Comparison of ENCODE assay signal across 8 mouse cellular contexts in the genomic region with DNA sequence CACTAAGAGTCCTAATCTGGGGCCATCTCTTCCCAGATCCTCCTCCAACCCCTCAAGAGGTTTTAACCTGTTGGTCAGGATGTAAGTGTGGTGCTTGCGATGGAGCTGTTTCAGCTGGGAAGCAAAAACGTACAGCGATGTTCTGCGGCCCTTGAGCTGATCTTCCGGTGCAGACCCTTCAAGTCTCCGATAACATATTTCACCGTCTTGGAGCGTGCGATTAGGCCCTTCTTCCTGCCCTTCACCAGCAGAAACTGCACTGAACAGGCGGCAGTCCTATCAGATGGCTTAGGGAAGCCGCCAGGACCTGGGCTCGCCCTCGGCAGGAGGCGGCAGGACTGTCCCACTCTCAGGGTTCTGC.
DNase-seq lines count a peak whose midpoint lies in the region; ATAC-seq and TF ChIP-seq lines count a peak whose summit lies in the region.

No protein-coding gene starts in this region.

- peaks cover 5% of the 10 kb centered on the region for H3K36me3 ChIP-seq in embryonic facial prominence, embryonic 10.5 days (replicated peaks)
- H3K36me3 ChIP-seq in intestine, embryonic 14.5 days (ENCODE audit: control insufficient read depth, insufficient read depth, low read length): peaks cover 3% of the 10 kb centered on the region; the same call in 1 of the 2 replicates
- H3K36me3 ChIP-seq in neural tube, embryonic 13.5 days: no peaks in the 10 kb centered on the region

- H3K27ac ChIP-seq in layer of hippocampus, adult 2 months: peak overlapping the region; percentile 99
- H3K27ac ChIP-seq in embryonic facial prominence, embryonic 10.5 days (replicated peaks): peak overlapping the region; percentile 94
- H3K27ac ChIP-seq in intestine, embryonic 14.5 days (ENCODE audit: low read depth): peak overlapping the region; percentile 89
- H3K27ac ChIP-seq in neural tube, embryonic 13.5 days (replicated peaks): peak overlapping the region; percentile 98

- peaks cover 58% of the 10 kb centered on the region for H3K4me1 ChIP-seq in embryonic facial prominence, embryonic 10.5 days
- H3K4me1 ChIP-seq in intestine, embryonic 14.5 days (replicated peaks; ENCODE audit: control insufficient read depth, insufficient read depth, low read length): peaks cover 22% of the 10 kb centered on the region
- H3K4me1 ChIP-seq in neural tube, embryonic 13.5 days (replicated peaks): peaks cover 28% of the 10 kb centered on the region

- H3K4me2 ChIP-seq in intestine, embryonic 14.5 days (ENCODE audit: low read length): peak overlapping the region; percentile 92
- peak overlapping the region; percentile 79 for H3K4me2 ChIP-seq in neural tube, embryonic 13.5 days

- peak overlapping the region; percentile 55 for H3K4me3 ChIP-seq in layer of hippocampus, adult 2 months
- peak overlapping the region; percentile 71 for H3K4me3 ChIP-seq in embryonic facial prominence, embryonic 10.5 days
- peak overlapping the region; percentile 62 for H3K4me3 ChIP-seq in intestine, embryonic 14.5 days (ENCODE audit: low read depth, low read length)
- H3K4me3 ChIP-seq in neural tube, embryonic 13.5 days: peak overlapping the region; percentile 66

- peak overlapping the region; percentile 64 for H3K9ac ChIP-seq in intestine, embryonic 14.5 days (ENCODE audit: low read length)
- H3K9ac ChIP-seq in neural tube, embryonic 13.5 days: peak overlapping the region; percentile 88

- H3K9me3 ChIP-seq in embryonic facial prominence, embryonic 10.5 days: no peaks in the 10 kb centered on the region
- no peaks in the 10 kb centered on the region for H3K9me3 ChIP-seq in intestine, embryonic 14.5 days (ENCODE audit: control insufficient read depth, low read length)
- no peaks in the 10 kb centered on the region for H3K9me3 ChIP-seq in neural tube, embryonic 13.5 days

- DNase-seq in layer of hippocampus, adult 2 months (ENCODE audit: low spot score in 2 of 2): peak in 1 of 2 experiments; percentile 13
- DNase-seq in layer of hippocampus, adult 9-10 months (ENCODE audit: low spot score): no peak
- no peak for DNase-seq in embryonic facial prominence, embryonic 10.5 days (ENCODE audit: low spot score)
- DNase-seq in intestine, embryonic 14.5 days (ENCODE audit: low spot score): no peak
- DNase-seq in adipocyte (ENCODE audit: low spot score): no peak
- DNase-seq in thymus, postnatal 36 days: no peak

- TF ChIP-seq CTCF in layer of hippocampus, adult 2 months (conservative IDR thresholded peaks at IDR 0.05): no peak

- no peak; the same call in none of the 2 replicates for ATAC-seq in intestine, embryonic 14.5 days (replicated peaks; ENCODE audit: low FRiP score, low TSS enrichment, low read depth)
- no peak; the same call in 1 of the 2 replicates for ATAC-seq in neural tube, embryonic 13.5 days (ENCODE audit: low read depth)
- ATAC-seq in monocyte, adult 5-6 weeks (replicated peaks; ENCODE audit: insufficient number of reproducible peaks, low FRiP score, low TSS enrichment, poor library complexity, severe bottlenecking): no peak

- 2% methylated on average over 14 of the region's 14 CpGs for WGBS in embryonic facial prominence, embryonic 10.5 days
- whole genome bisulfite sequencing in intestine, embryonic 14.5 days: under 1% methylated on average over 14 of the region's 14 CpGs
- WGBS in neural tube, embryonic 13.5 days: 1% methylated on average over 14 of the region's 14 CpGs

- 0 out of 2 replicates have a peak, but pooled peaks cover 3% of the 10 kb centered on the region for H3K27me3 ChIP-seq in embryonic facial prominence, embryonic 10.5 days (replicated peaks; ENCODE audit: low read depth, poor library complexity, severe bottlenecking)
- no peaks in the 10 kb centered on the region for H3K27me3 ChIP-seq in intestine, embryonic 14.5 days (replicated peaks; ENCODE audit: control insufficient read depth, insufficient read depth, low read length)
- H3K27me3 ChIP-seq in neural tube, embryonic 13.5 days: no peaks in the 10 kb centered on the region
